Mouse (Mus musculus): ENCODE measurements at regions not wholly inside any gene's neighbourhood (a gene's known extent, or its start where the extent isn't known, plus 50 kb on each side); places are given as distances from the start of the nearest gene placed in this dataset.

- Histone ChIP-seq H3K9ac (ENCODE audit: control insufficient read depth, low read depth, low read length, poor library complexity, severe bottlenecking) (no peak overlapping the region), H3K79me2 (ENCODE audit: control insufficient read depth, insufficient read depth, low read length, poor library complexity) (no peaks in the 10 kb centered on the region), H3K27ac (ENCODE audit: control insufficient read depth, low read depth, low read length) (no peak overlapping the region), H3K4me3 (ENCODE audit: control insufficient read depth in 1 of 2, insufficient read depth in 1 of 2, low read depth in 2 of 2, low read length in 2 of 2) (no peak overlapping the region), H3K27me3 (ENCODE audit: control insufficient read depth in 1 of 2, insufficient read depth in 2 of 2, low read length in 2 of 2) (no peaks in the 10 kb centered on the region), H3K36me3 (ENCODE audit: control insufficient read depth in 1 of 2, insufficient read depth in 2 of 2, low read length in 2 of 2) (no peaks in the 10 kb centered on the region), H3K9me3 (replicated peaks; ENCODE audit: insufficient read depth, low read length) (no peaks in the 10 kb centered on the region), H3K4me1 (ENCODE audit: control insufficient read depth in 1 of 2, insufficient read depth in 2 of 2, low read length in 2 of 2) (no peaks in the 10 kb centered on the region)
- DNase-seq (ENCODE audit: low read depth, low spot score): no peak
- no peak for TF ChIP-seq SIN3A (IDR thresholded peaks at IDR 0.05; ENCODE audit: low read length)
These were observed 70.1 kb upstream of the Tln2 start for GRCm38 (mm10) chr9:67629624-67630023.

GRCm38 (mm10) chr9:67630173-67630572, 70.7 kb upstream of the Tln2 start:
- H3K36me3 ChIP-seq (ENCODE audit: control insufficient read depth in 1 of 2, insufficient read depth in 2 of 2, low read length in 2 of 2): no peaks in the 10 kb centered on the region
- no peaks in the 10 kb centered on the region for H3K4me1 ChIP-seq (ENCODE audit: control insufficient read depth in 1 of 2, insufficient read depth in 2 of 2, low read length in 2 of 2)
- TF ChIP-seq TAL1 (IDR thresholded peaks at IDR 0.05; ENCODE audit: low read length): no peak
- no peak for TF ChIP-seq NRF1 (IDR thresholded peaks at IDR 0.05; ENCODE audit: insufficient read depth, low read depth, low read length, poor library complexity, severe bottlenecking)
- no peak for TF ChIP-seq MXI1 (IDR thresholded peaks at IDR 0.05; ENCODE audit: low read depth, low read length)
- TF ChIP-seq MYC (IDR thresholded peaks at IDR 0.05; ENCODE audit: low read depth, low read length): no peak
- no peak for TF ChIP-seq TBP (IDR thresholded peaks at IDR 0.05; ENCODE audit: low read depth, low read length)
- no peak for TF ChIP-seq MYB (IDR thresholded peaks at IDR 0.05; ENCODE audit: low read depth, low read length)
- TF ChIP-seq USF1 (IDR thresholded peaks at IDR 0.05; ENCODE audit: low read depth, low read length): no peak
- no peak for TF ChIP-seq CHD2 (IDR thresholded peaks at IDR 0.05; ENCODE audit: low read length)
- no peak for TF ChIP-seq NELFE (IDR thresholded peaks at IDR 0.05; ENCODE audit: low read depth, low read length)
- TF ChIP-seq ZC3H11A (IDR thresholded peaks at IDR 0.05; ENCODE audit: low read depth, low read length): no peak
- TF ChIP-seq USF2 (IDR thresholded peaks at IDR 0.05; ENCODE audit: borderline replicate concordance in 1 of 2, insufficient read depth in 1 of 2, low read depth in 1 of 2, low read length in 2 of 2): no peak
- no peak for TF ChIP-seq ETS1 (IDR thresholded peaks at IDR 0.05; ENCODE audit: low read depth, low read length)
- no peak for TF ChIP-seq E2F4 (IDR thresholded peaks at IDR 0.05; ENCODE audit: borderline replicate concordance, low read depth, low read length)
- TF ChIP-seq GATA1 (IDR thresholded peaks at IDR 0.05; ENCODE audit: low read depth, low read length): no peak
- TF ChIP-seq ZMIZ1 (IDR thresholded peaks at IDR 0.05; ENCODE audit: low read depth, low read length): no peak
- DNase-seq (ENCODE audit: low read depth, low spot score): no peak
- no peak overlapping the region for H3K4me3 ChIP-seq (ENCODE audit: control insufficient read depth in 1 of 2, insufficient read depth in 1 of 2, low read depth in 2 of 2, low read length in 2 of 2)
- H3K9ac ChIP-seq (ENCODE audit: control insufficient read depth, low read depth, low read length, poor library complexity, severe bottlenecking): no peak overlapping the region
- H3K79me2 ChIP-seq (ENCODE audit: control insufficient read depth, insufficient read depth, low read length, poor library complexity): no peaks in the 10 kb centered on the region
- no peak overlapping the region for H3K27ac ChIP-seq (ENCODE audit: control insufficient read depth, low read depth, low read length)
- no peaks in the 10 kb centered on the region for H3K27me3 ChIP-seq (ENCODE audit: control insufficient read depth in 1 of 2, insufficient read depth in 2 of 2, low read length in 2 of 2)
- H3K9me3 ChIP-seq (replicated peaks; ENCODE audit: insufficient read depth, low read length): no peaks in the 10 kb centered on the region

Measured in MEL (cell line).